Mouse (Mus musculus) cortical plate, adult 2 months (tissue): ENCODE results near the gene Lgr4.

Experiments
- CTCF ChIP-seq: fragments of 200-500 bp; IDR thresholded peaks from 2 replicates; pipeline ENCODE4 v1.5.1; 2011; ENCODE audit warnings: mild to moderate bottlenecking, control low read depth, low read length; ENCODE audit not compliant: insufficient read depth; ENCODE audit errors: extremely low read depth
- POLR2A ChIP-seq: fragments of 200-500 bp; IDR thresholded peaks from 2 replicates; pipeline ENCODE4 v1.6.1; 2011; ENCODE audit warnings: mild to moderate bottlenecking, low read length, control low read depth; ENCODE audit not compliant: insufficient read depth; ENCODE audit errors: extremely low read depth

DNA sequence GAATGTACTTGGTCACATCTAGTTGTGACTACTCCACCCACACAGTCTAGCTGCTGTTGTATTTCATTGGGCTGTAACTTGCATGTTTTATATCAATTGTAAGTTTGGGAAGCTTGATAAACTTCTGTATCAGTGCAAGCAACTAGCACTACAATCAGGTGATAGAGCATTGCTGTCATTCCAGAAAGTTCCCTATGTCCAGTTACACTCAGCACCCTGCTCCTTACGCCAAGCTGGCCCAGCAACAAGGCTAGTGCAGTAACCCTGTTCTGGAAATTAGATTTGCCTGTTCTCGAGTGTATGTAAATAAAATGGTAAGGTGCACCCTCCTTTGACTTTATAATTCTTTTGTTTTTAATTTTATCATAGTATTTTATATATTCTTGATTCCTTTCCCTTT lies 119.8 kb downstream of the Lgr4 start:
- no peak for TF ChIP-seq POLR2A
- no peak for TF ChIP-seq CTCF
